Mouse (Mus musculus) erythroblast, embryonic 14.5 days (primary cell): ENCODE results near the gene Bcas3.

ENCODE experiments used
- GATA1 ChIP-seq: IDR thresholded peaks from 2 replicates; pipeline ENCODE4 v1.6.1; 2012; ENCODE audit warnings: low read length, inconsistent platforms, mixed read lengths
- TAL1 ChIP-seq: IDR thresholded peaks from 3 replicates; pipeline ENCODE4 v1.6.1; 2012; ENCODE audit warnings: low read length, inconsistent platforms, mixed read lengths

DNA sequence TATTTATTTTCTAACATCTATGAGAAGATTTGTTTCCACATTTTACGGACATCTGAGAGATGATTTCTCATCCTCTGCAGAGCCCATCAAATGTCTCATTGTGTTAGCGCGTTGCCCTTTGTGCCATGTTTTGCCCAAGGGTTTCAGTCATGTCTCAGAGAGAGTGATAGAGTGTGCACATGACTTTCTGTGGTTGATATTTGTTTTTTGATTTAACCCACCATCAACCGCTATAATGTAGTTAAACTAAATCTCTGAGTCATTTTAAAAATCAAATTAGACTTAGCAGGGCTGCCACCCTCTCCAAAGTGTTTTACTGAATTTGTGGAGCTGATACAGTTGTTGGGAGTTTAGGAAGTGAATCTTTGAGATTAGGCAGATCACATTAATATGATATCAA lies 288.5 kb downstream of the Bcas3 start:
- no peak for TF ChIP-seq GATA1
- TF ChIP-seq TAL1 = no peak
